Mouse (Mus musculus) liver, embryonic 14.5 days (tissue): ENCODE measurements around the gene Selplg. TPM values are rescaled to one million over a fixed set of nuclear protein-coding genes. Genes with fewer than 3 reads are reported as not detected.

Source experiments
- ATAC-seq: fragments of 200-750 bp; cut with Nextera tagmentation; 2 replicates; pipeline ENCODE4 v1.8.0; 2017; ENCODE audit warnings: moderate number of reproducible peaks, mild to moderate bottlenecking, moderate library complexity; ENCODE audit not compliant: insufficient read depth
- DNase-seq, 3 experiments: peaks; one replicate each; pipeline ENCODE4 v3.0.0-alpha.2; 2012 to 2013; ENCODE audit warnings: low read depth in 3 of 3, low spot score in 3 of 3
- H3K27ac ChIP-seq: fragments of 300-500 bp; sonication (generic); 2 replicates; pipeline ENCODE4 v1.5.1; 2014; ENCODE audit warnings: moderate library complexity, mild to moderate bottlenecking, control low read depth, inconsistent platforms
- H3K27me3 ChIP-seq: fragments of 300-500 bp; sonication (generic); 2 replicates; pipeline ENCODE4 v1.6.1; 2014; ENCODE audit warnings: mild to moderate bottlenecking, low read length, moderate library complexity; ENCODE audit not compliant: control insufficient read depth, insufficient read depth
- H3K36me3 ChIP-seq: fragments of 300-500 bp; sonication (generic); replicated peaks from 2 replicates; pipeline ENCODE4 v1.6.1; 2014; ENCODE audit warnings: low read depth; ENCODE audit not compliant: control insufficient read depth, insufficient read depth
- H3K4me1 ChIP-seq, 2 experiments: fragments of 200-500 bp in 1 of 2; fragments of 300-500 bp in 1 of 2; sonication (generic) in 1 of 2; replicated peaks; 2 replicates each; pipeline ENCODE4 v1.6.1; 2012 to 2014; ENCODE audit warnings: antibody characterized with exemption in 1 of 2, inconsistent platforms in 1 of 2, low read length in 1 of 2; ENCODE audit not compliant: control insufficient read depth in 2 of 2, insufficient read depth in 2 of 2
- H3K4me2 ChIP-seq: fragments of 300-500 bp; sonication (generic); 2 replicates; pipeline ENCODE4 v1.6.1; 2014; ENCODE audit warnings: low read depth, mild to moderate bottlenecking, control low read depth, moderate library complexity
- H3K4me3 ChIP-seq, 2 experiments: fragments of 200-500 bp in 1 of 2; fragments of 300-500 bp in 1 of 2; sonication (generic) in 1 of 2; 2 replicates each; pipeline ENCODE4 v1.5.1; 2012 to 2014; ENCODE audit warnings: low read depth in 2 of 2, low read length in 2 of 2, mild to moderate bottlenecking in 2 of 2, control low read depth in 1 of 2, inconsistent platforms in 1 of 2, moderate library complexity in 1 of 2; ENCODE audit not compliant: insufficient read depth in 1 of 2
- H3K9ac ChIP-seq: fragments of 300-500 bp; sonication (generic); replicated peaks from 2 replicates; pipeline ENCODE4 v1.6.1; 2014; ENCODE audit warnings: mild to moderate bottlenecking, control low read depth, moderate library complexity
- H3K9me3 ChIP-seq: fragments of 300-500 bp; sonication (generic); 2 replicates; pipeline ENCODE4 v1.6.1; 2016; ENCODE audit warnings: low read length, mixed read lengths; ENCODE audit not compliant: control insufficient read depth
- CTCF ChIP-seq: IDR thresholded peaks from 2 replicates; pipeline ENCODE4 v1.5.1; 2016; ENCODE audit warnings: antibody characterized with exemption, low read depth, control low read depth
- EP300 ChIP-seq: IDR thresholded peaks from 2 replicates; pipeline ENCODE4 v1.6.1; 2016; ENCODE audit warnings: antibody characterized with exemption, low read depth
- WGBS: fragments of 180-500 bp; shearing (Covaris S2); extraction: QIAGEN DNeasy Blood & Tissue Kit; methylation state at CpG from one replicate; pipeline ENCODE4 v1.1.7; 2014; ENCODE audit not compliant: insufficient replicate concordance; 5-methylcytosine and 5-hydroxymethylcytosine counted together
- polyA plus RNA-seq, 2 experiments: library from polyadenylated mRNA; depleted of rRNA in 1 of 2; stranded (reverse) in 1 of 2; unstranded in 1 of 2; fragments of >200 nt; fragmentation: Nextera tagmentation in 1 of 2; extraction: Ambion mirVana in 1 of 2; gene quantifications; 2 replicates each; pipeline versions ENCODE4 v1.2.1 to v1.2.3; 2012 to 2014

Selplg gene
- polyA plus RNA-seq, 2 experiments = 8.8 to 12.5 TPM

- Histone ChIP-seq H3K36me3 (peaks cover 12% of the 10 kb centered on the region; the same call in 1 of the 2 replicates), H3K4me1 (peaks cover 16% of the 10 kb centered on the region in 2 experiments), H3K4me2 (no peak overlapping the region), H3K27me3 (no peaks in the 10 kb centered on the region), H3K9ac (no peak overlapping the region), H3K4me3 (no peak overlapping the region), H3K27ac (no peak overlapping the region), H3K9me3 (no peaks in the 10 kb centered on the region)
- DNase-seq = no peak
- no peak for ATAC-seq
- 85% methylated on average over 15 of the region's 15 CpGs for WGBS
- TF ChIP-seq EP300 = no peak
- no peak for TF ChIP-seq CTCF
Observed at GRCm38 (mm10) chr5:113844106-113844505, 11.7 kb upstream of the Selplg start.

GRCm38 (mm10) chr5:113842906-113843305 lies 10.5 kb upstream of the Selplg start:
- no peak overlapping the region for H3K9ac ChIP-seq
- H3K9me3 ChIP-seq = no peaks in the 10 kb centered on the region
- H3K36me3 ChIP-seq = peaks cover 9% of the 10 kb centered on the region; the same call in 1 of the 2 replicates
- no peaks in the 10 kb centered on the region for H3K27me3 ChIP-seq
- TF ChIP-seq CTCF = no peak
- no peak for ATAC-seq
- peaks cover 16% of the 10 kb centered on the region in 2 experiments for H3K4me1 ChIP-seq
- no peak overlapping the region for H3K27ac ChIP-seq
- WGBS = 70% methylated on average over 9 of the region's 9 CpGs
- no peak overlapping the region for H3K4me3 ChIP-seq
- no peak for DNase-seq
- no peak overlapping the region for H3K4me2 ChIP-seq

GRCm38 (mm10) chr5:113842244-113842643 lies 9.8 kb upstream of the Selplg start:
- WGBS = 47% methylated on average over 9 of the region's 9 CpGs
- ATAC-seq = no peak
- Histone ChIP-seq H3K9ac (no peak overlapping the region), H3K27ac (no peak overlapping the region), H3K4me3 (no peak overlapping the region), H3K4me2 (no peak overlapping the region), H3K36me3 (peaks cover 9% of the 10 kb centered on the region; the same call in 1 of the 2 replicates), H3K9me3 (no peaks in the 10 kb centered on the region), H3K4me1 (peaks cover 10 to 13% of the 10 kb centered on the region in 2 experiments), H3K27me3 (no peaks in the 10 kb centered on the region)
- no peak for DNase-seq
- TF ChIP-seq EP300 (no peak), CTCF (no peak)

GRCm38 (mm10) chr5:113841243-113842225 lies 9.1 kb upstream of the Selplg start:
- Histone ChIP-seq H3K27ac (no peak overlapping the region), H3K4me1 (peaks cover 5 to 6% of the 10 kb centered on the region in 2 experiments), H3K9ac (no peak overlapping the region), H3K27me3 (no peaks in the 10 kb centered on the region), H3K9me3 (no peaks in the 10 kb centered on the region), H3K36me3 (peaks cover 9% of the 10 kb centered on the region; the same call in 1 of the 2 replicates), H3K4me2 (no peak overlapping the region), H3K4me3 (no peak overlapping the region)
- DNase-seq = no peak
- no peak for ATAC-seq
- TF ChIP-seq EP300 (no peak), CTCF (no peak)
- WGBS = 53% methylated on average over 23 of the region's 23 CpGs

- no peak for TF ChIP-seq CTCF
- TF ChIP-seq EP300 = no peak
- DNase-seq = no peak
- 56% methylated on average over 4 of the region's 4 CpGs for WGBS
- no peak for ATAC-seq
- H3K9ac ChIP-seq = no peak overlapping the region
- 0 out of 4 replicates have a peak, but pooled peaks cover 0 to 2% of the 10 kb centered on the region in 2 experiments for H3K4me1 ChIP-seq
- no peak overlapping the region for H3K27ac ChIP-seq
- peaks cover 9% of the 10 kb centered on the region; the same call in 1 of the 2 replicates for H3K36me3 ChIP-seq
- H3K27me3 ChIP-seq = no peaks in the 10 kb centered on the region
- H3K4me3 ChIP-seq = no peak overlapping the region
- no peak overlapping the region for H3K4me2 ChIP-seq
- no peaks in the 10 kb centered on the region for H3K9me3 ChIP-seq
Observed at GRCm38 (mm10) chr5:113840443-113840842, 8.0 kb upstream of the Selplg start.
